Mouse (Mus musculus): Measurements from ENCODE around the gene Dzip3. TPM values are rescaled to one million over a fixed set of nuclear protein-coding genes. Genes with fewer than 3 reads are reported as not detected.

Gene Dzip3
- polyA plus RNA-seq, 1 experiment from 2014 or later, result 80.9 TPM

DNA sequence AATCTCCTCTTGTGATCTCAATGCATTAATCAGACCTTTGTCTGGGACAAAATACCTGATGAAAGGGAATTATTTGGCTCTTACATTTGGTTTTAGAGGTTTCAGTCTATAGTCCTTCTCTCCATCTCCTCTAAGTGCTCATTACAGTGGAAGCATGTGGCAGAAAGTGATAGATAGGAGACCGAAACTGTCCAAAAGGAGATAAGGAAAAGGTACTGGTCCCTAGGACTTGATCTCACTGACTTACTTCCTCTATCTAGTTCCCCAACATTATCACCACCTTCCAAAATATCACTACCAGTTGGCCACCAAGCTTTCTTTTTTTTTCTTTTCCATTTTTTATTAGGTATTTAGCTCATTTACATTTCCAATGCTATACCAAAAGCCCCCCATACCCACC lies 82.8 kb downstream of the Dzip3 start:
- Histone ChIP-seq H3K27me3 (ENCODE audit: control insufficient read depth, insufficient read depth, low read length) (no peaks in the 10 kb centered on the region), H3K4me2 (ENCODE audit: low read length) (no peak overlapping the region), H3K27ac (replicated peaks; ENCODE audit: low read depth, low read length) (no peak overlapping the region), H3K9ac (replicated peaks; ENCODE audit: low read length) (no peak overlapping the region), H3K4me1 (ENCODE audit: control insufficient read depth, insufficient read depth, low read length) (no peaks in the 10 kb centered on the region), H3K4me3 (replicated peaks; ENCODE audit: low read depth, low read length) (no peak overlapping the region), H3K9me3 (ENCODE audit: control insufficient read depth, low read length) (no peaks in the 10 kb centered on the region), H3K36me3 (ENCODE audit: control insufficient read depth, insufficient read depth, low read length) (no peaks in the 10 kb centered on the region)
- 94% methylated on average over 1 of the region's 1 CpGs for WGBS
- DNase-seq (no peak), ATAC-seq (ENCODE audit: low FRiP score, low TSS enrichment) (no peak)

- H3K36me3 ChIP-seq (ENCODE audit: control insufficient read depth, insufficient read depth, low read length), result no peaks in the 10 kb centered on the region
- ATAC-seq (ENCODE audit: low FRiP score, low TSS enrichment) (no peak), DNase-seq (no peak)
- no peaks in the 10 kb centered on the region for H3K27me3 ChIP-seq (ENCODE audit: control insufficient read depth, insufficient read depth, low read length)
- no peak overlapping the region for H3K4me2 ChIP-seq (ENCODE audit: low read length)
- 69% methylated on average over 1 of the region's 1 CpGs for whole genome bisulfite sequencing
- no peak overlapping the region for H3K9ac ChIP-seq (replicated peaks; ENCODE audit: low read length)
- no peaks in the 10 kb centered on the region for H3K9me3 ChIP-seq (ENCODE audit: control insufficient read depth, low read length)
- H3K27ac ChIP-seq (replicated peaks; ENCODE audit: low read depth, low read length), result no peak overlapping the region
- no peak overlapping the region for H3K4me3 ChIP-seq (replicated peaks; ENCODE audit: low read depth, low read length)
- no peaks in the 10 kb centered on the region for H3K4me1 ChIP-seq (ENCODE audit: control insufficient read depth, insufficient read depth, low read length)
Observed at GRCm38 (mm10) chr16:48899868-48900267, 94.1 kb downstream of the Dzip3 start.

GRCm38 (mm10) chr16:48890733-48891132 lies 103.2 kb downstream of the Dzip3 start:
- ATAC-seq (ENCODE audit: low FRiP score, low TSS enrichment) (no peak), DNase-seq (no peak)
- Histone ChIP-seq H3K4me1 (ENCODE audit: control insufficient read depth, insufficient read depth, low read length) (no peaks in the 10 kb centered on the region), H3K4me2 (ENCODE audit: low read length) (no peak overlapping the region), H3K36me3 (ENCODE audit: control insufficient read depth, insufficient read depth, low read length) (no peaks in the 10 kb centered on the region), H3K9me3 (ENCODE audit: control insufficient read depth, low read length) (no peaks in the 10 kb centered on the region), H3K27ac (replicated peaks; ENCODE audit: low read depth, low read length) (no peak overlapping the region), H3K27me3 (ENCODE audit: control insufficient read depth, insufficient read depth, low read length) (no peaks in the 10 kb centered on the region), H3K4me3 (replicated peaks; ENCODE audit: low read depth, low read length) (no peak overlapping the region), H3K9ac (replicated peaks; ENCODE audit: low read length) (no peak overlapping the region)
- WGBS, result 73% methylated on average over 2 of the region's 2 CpGs

Other genes with a start within 250 kb of the Dzip3 start
- gene Trat1, start 222.1 kb downstream of the Dzip3 start, polyA plus RNA-seq (2014; fragmentation: Nextera tagmentation; extraction: Ambion mirVana), result not detected in 2 replicates
- not detected in 2 replicates for gene Retnlb, start 177.3 kb downstream of the Dzip3 start, polyA plus RNA-seq (2014; fragmentation: Nextera tagmentation; extraction: Ambion mirVana)
- gene Retnla, start 151.6 kb downstream of the Dzip3 start, polyA plus RNA-seq (2014; fragmentation: Nextera tagmentation; extraction: Ambion mirVana), result not detected in 2 replicates
- 0.39 TPM in 1 of 2 replicates, not detected in the other for gene Retnlg, start 121.5 kb downstream of the Dzip3 start, polyA plus RNA-seq (2014; fragmentation: Nextera tagmentation; extraction: Ambion mirVana)
- 6.7 and 10.9 TPM in 2 replicates for gene Cip2a, start within 50 bp of the Dzip3 start, polyA plus RNA-seq (2014; fragmentation: Nextera tagmentation; extraction: Ambion mirVana)
- gene Myh15, start 63.3 kb upstream of the Dzip3 start, polyA plus RNA-seq (2014; fragmentation: Nextera tagmentation; extraction: Ambion mirVana), result not detected in 2 replicates

Measured in midbrain, embryonic 14.5 days (tissue).